Mouse (Mus musculus): ENCODE measurements around the gene Wrb.

DNA sequence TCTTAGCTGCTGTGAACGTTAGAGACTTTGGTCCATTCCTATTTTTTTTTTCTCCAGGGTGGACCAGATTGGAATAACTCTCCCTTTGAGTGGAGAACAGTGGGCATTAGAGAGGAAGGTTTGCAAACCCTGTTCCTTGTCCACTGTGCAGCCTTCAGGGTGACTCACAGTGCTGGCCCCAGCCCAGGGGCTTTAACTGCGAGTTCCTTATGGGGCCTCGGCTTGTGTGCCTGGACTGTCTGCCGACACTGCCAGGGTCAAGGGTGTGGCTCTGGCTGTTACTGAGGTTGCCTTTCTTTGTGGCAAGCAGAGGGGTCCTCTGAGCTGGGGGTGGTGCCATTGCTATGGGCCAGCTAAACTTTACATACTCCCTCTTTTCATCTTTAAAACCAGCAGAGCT is 5.8 kb downstream of the Wrb start:
- no peak for TF ChIP-seq GATA1 (IDR thresholded peaks at IDR 0.05; ENCODE audit: borderline replicate concordance, low read length)
- no peak for TF ChIP-seq FLI1 (IDR thresholded peaks at IDR 0.05; ENCODE audit: low read length)

All from megakaryocyte, embryonic 14.5 days (primary cell).